Mouse (Mus musculus): Measurements from ENCODE around the gene Syncrip. TPM values are rescaled to one million over a fixed set of nuclear protein-coding genes. Genes with fewer than 3 reads are reported as not detected.
A peak's percentile ranks its signal among the peaks of the same experiment; 100 is the strongest.

Gene Syncrip
- polyA plus RNA-seq, 1 experiment from 2014 or later: 137 TPM

DNA sequence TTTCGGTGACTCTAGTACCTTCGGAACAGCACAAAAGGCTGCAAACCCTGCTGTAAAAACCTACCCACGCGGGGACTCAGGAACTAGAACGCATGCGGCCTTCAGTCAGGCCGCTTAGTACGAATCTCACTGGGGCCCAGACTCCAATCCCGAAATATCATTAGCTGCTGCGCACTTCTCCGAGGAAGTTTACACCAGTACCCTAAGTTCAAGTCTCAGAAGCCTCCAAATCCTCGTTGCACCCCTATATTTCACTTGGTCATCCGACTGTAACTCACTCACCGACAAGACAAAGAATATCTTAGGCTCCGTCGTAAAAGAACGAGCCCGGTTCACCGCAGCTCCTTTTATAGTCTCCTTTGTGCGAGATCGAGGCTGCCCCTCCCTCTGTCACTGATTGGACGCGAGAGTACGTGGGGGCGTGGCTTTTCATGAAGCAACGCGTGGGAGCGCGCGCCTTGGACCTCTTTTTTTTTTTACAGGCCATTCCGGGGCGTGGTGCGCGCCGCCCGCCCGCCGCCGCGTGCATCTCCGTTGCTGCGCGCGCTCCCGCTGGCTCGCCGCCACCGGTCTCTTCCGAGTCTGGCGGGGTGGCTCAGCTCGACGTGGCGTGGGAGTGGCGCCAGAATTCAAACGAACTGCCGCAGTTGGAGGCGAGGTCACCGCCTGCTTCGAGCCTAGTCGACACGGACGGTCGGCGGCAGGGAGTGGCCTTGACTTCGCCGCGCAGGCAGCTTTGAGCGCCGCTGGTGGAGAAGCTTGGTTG lies 40.4 kb upstream of the Syncrip start:
- peak overlapping the region; percentile 52 for H3K4me2 ChIP-seq (replicated peaks; ENCODE audit: low read depth, low read length)
- no peaks in the 10 kb centered on the region for H3K4me1 ChIP-seq (replicated peaks; ENCODE audit: control insufficient read depth, insufficient read depth, low read length)
- peak overlapping the region; percentile 89 for H3K27ac ChIP-seq (ENCODE audit: low read depth, low read length)
- WGBS: under 1% methylated on average over 69 of the region's 69 CpGs
- no peaks in the 10 kb centered on the region for H3K36me3 ChIP-seq (ENCODE audit: control insufficient read depth, insufficient read depth, low read length)
- ATAC-seq (ENCODE audit: low FRiP score): peak; percentile 89
- H3K9me3 ChIP-seq (ENCODE audit: control insufficient read depth, low read length): no peaks in the 10 kb centered on the region
- H3K4me3 ChIP-seq (ENCODE audit: low read depth, low read length): peak overlapping the region; percentile 76
- no peaks in the 10 kb centered on the region for H3K27me3 ChIP-seq (ENCODE audit: control insufficient read depth, insufficient read depth, low read length)
- peak; percentile 99 for DNase-seq (ENCODE audit: low spot score)
- peak overlapping the region; percentile 98 for H3K9ac ChIP-seq (ENCODE audit: low read depth, low read length)

- peak; percentile 36 for DNase-seq (ENCODE audit: low spot score)
Observed at GRCm38 (mm10) chr9:88521961-88522568, 39.7 kb upstream of the Syncrip start.

DNA sequence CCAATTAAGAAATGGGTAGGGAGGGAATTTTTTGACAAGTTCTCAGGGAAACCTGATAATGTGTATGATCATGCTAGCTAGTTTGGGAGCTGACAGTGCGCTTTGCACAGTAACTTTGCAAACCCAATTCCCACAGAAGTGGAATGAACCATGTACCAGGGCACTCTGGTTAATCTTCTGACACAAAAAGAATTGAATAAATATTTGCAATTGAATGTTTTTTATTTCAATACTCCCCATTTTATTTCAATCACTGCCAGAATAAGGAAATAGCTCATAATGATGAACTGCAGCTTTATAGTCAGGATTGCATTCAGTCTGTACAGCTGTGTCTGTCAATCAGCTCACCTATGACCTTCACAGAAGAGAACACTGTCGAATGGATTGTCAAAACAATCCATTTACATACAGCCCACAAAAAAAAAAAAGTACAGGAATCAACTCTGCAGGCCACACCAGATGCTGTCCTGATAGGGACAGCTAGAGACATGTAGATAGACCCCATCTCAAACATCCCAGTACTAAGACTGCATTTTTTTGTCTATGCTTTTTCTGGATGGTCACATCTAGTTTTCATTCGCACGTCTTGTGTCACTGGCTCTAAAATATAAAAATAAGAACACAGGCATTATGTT lies 38.6 kb upstream of the Syncrip start:
- H3K4me2 ChIP-seq (replicated peaks; ENCODE audit: low read depth, low read length): peak overlapping the region; percentile 56
- 25% methylated on average over 4 of the region's 4 CpGs for WGBS
- H3K9me3 ChIP-seq (ENCODE audit: control insufficient read depth, low read length): no peaks in the 10 kb centered on the region
- peak overlapping the region; percentile 36; the same call in 1 of the 2 replicates for H3K27ac ChIP-seq (ENCODE audit: low read depth, low read length)
- 0 out of 2 replicates have a peak overlapping the region, but pooled peaks have one; percentile 23 for H3K9ac ChIP-seq (ENCODE audit: low read depth, low read length)
- no peaks in the 10 kb centered on the region for H3K4me1 ChIP-seq (replicated peaks; ENCODE audit: control insufficient read depth, insufficient read depth, low read length)
- ATAC-seq (ENCODE audit: low FRiP score) (no peak), DNase-seq (ENCODE audit: low spot score) (peak; percentile 10)
- no peaks in the 10 kb centered on the region for H3K36me3 ChIP-seq (ENCODE audit: control insufficient read depth, insufficient read depth, low read length)
- no peaks in the 10 kb centered on the region for H3K27me3 ChIP-seq (ENCODE audit: control insufficient read depth, insufficient read depth, low read length)
- H3K4me3 ChIP-seq (ENCODE audit: low read depth, low read length): peak overlapping the region; percentile 76

More at GRCm38 (mm10) chr9:88521961-88522568, 39.7 kb upstream of the Syncrip start:
- no peak for ATAC-seq (ENCODE audit: low FRiP score)
- Histone ChIP-seq H3K4me3 (ENCODE audit: low read depth, low read length) (peak overlapping the region; percentile 76), H3K36me3 (ENCODE audit: control insufficient read depth, insufficient read depth, low read length) (no peaks in the 10 kb centered on the region), H3K27ac (ENCODE audit: low read depth, low read length) (peak overlapping the region; percentile 89), H3K4me2 (replicated peaks; ENCODE audit: low read depth, low read length) (peak overlapping the region; percentile 56), H3K4me1 (replicated peaks; ENCODE audit: control insufficient read depth, insufficient read depth, low read length) (no peaks in the 10 kb centered on the region), H3K9ac (ENCODE audit: low read depth, low read length) (peak overlapping the region; percentile 98), H3K9me3 (ENCODE audit: control insufficient read depth, low read length) (no peaks in the 10 kb centered on the region), H3K27me3 (ENCODE audit: control insufficient read depth, insufficient read depth, low read length) (no peaks in the 10 kb centered on the region)
- WGBS: under 1% methylated on average over 10 of the region's 10 CpGs

DNA sequence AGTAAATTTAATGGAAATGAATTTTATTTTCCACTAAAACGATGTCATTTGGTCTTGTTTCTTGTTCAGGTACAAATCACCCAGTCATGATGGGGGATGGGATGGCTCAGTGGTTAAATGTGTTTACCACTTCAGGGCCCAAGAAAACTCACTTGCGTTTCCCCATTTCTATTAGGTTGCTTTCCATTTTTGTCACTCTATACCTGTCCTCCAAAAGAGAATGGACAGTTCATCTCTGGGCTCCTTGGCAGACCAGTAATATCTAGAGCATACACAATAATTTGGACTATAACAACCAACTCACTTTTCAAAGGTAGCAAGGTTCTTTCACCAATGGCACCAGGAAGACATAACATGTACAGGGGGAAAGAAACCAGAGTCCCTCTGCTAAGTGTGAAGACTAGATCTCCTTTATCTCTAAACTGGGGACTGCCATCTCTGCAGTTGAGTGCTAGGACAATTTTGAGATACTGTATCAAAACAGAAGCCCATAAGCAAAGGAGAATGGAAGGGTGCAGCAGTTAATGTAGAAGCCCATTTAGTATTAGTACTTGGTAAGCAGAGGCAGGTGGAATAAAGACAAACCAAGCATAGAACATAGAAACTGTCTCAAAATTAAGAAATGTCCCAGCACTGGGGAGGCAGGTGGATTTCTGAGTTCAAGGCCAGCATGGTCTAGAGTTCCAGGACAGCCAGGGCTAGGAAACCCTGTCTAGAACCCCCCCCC lies 37.9 kb upstream of the Syncrip start:
- Histone ChIP-seq H3K9ac (ENCODE audit: low read depth, low read length) (no peak overlapping the region), H3K36me3 (ENCODE audit: control insufficient read depth, insufficient read depth, low read length) (no peaks in the 10 kb centered on the region), H3K27me3 (ENCODE audit: control insufficient read depth, insufficient read depth, low read length) (no peaks in the 10 kb centered on the region), H3K27ac (ENCODE audit: low read depth, low read length) (peak overlapping the region; percentile 36; the same call in 1 of the 2 replicates), H3K4me2 (replicated peaks; ENCODE audit: low read depth, low read length) (peak overlapping the region; percentile 56), H3K9me3 (ENCODE audit: control insufficient read depth, low read length) (no peaks in the 10 kb centered on the region), H3K4me1 (replicated peaks; ENCODE audit: control insufficient read depth, insufficient read depth, low read length) (no peaks in the 10 kb centered on the region), H3K4me3 (ENCODE audit: low read depth, low read length) (peak overlapping the region; percentile 76)
- DNase-seq (ENCODE audit: low spot score): peak; percentile 12
- ATAC-seq (ENCODE audit: low FRiP score): no peak
- WGBS: 28% methylated on average over 2 of the region's 2 CpGs

- no peak overlapping the region for H3K27ac ChIP-seq (ENCODE audit: low read depth, low read length)
- no peak overlapping the region for H3K4me3 ChIP-seq (ENCODE audit: low read depth, low read length)
- DNase-seq (ENCODE audit: low spot score): peak; percentile 4
Observed at GRCm38 (mm10) chr9:88519390-88520121, 37.2 kb upstream of the Syncrip start.

DNA sequence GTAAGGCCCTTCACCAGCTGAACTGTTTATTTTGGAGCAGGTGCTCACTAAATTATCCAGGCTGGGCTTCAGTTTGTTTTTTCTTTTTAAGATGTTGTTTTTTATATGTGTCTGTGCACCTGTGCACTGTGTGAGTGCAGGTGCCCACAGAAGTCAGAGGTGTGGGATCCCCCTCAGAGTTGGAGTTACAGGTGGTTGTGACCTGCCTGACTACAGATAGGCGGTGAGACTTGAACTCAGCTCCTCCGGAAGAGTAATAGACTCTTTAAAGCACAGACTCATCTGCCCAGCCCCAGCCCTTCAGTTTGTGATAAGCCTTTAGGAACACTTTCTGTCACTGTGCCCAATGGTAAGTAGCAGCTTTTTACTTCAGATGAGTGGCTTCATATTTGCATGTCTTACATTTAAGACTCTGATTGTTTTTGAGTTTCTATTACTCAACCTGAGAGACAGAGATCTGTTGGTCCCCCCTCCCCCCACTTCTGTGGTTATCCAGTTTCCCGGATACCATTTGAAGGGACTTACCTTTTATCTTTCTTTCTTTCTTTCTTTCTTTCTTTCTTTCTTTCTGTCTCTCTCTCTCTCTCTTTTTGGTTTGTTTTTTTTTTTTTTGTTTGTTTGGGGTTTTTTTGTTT lies 34.1 kb upstream of the Syncrip start:
- H3K9me3 ChIP-seq (ENCODE audit: control insufficient read depth, low read length): no peaks in the 10 kb centered on the region
- no peak overlapping the region for H3K4me2 ChIP-seq (replicated peaks; ENCODE audit: low read depth, low read length)
- H3K27me3 ChIP-seq (ENCODE audit: control insufficient read depth, insufficient read depth, low read length): no peaks in the 10 kb centered on the region
- no peak for ATAC-seq (ENCODE audit: low FRiP score)
- H3K4me3 ChIP-seq (ENCODE audit: low read depth, low read length): no peak overlapping the region
- no peak overlapping the region for H3K9ac ChIP-seq (ENCODE audit: low read depth, low read length)
- DNase-seq (ENCODE audit: low spot score): no peak
- H3K36me3 ChIP-seq (ENCODE audit: control insufficient read depth, insufficient read depth, low read length): no peaks in the 10 kb centered on the region
- H3K4me1 ChIP-seq (replicated peaks; ENCODE audit: control insufficient read depth, insufficient read depth, low read length): no peaks in the 10 kb centered on the region
- WGBS: 88% methylated on average over 3 of the region's 3 CpGs
- no peak overlapping the region for H3K27ac ChIP-seq (ENCODE audit: low read depth, low read length)

More at GRCm38 (mm10) chr9:88519390-88520121, 37.2 kb upstream of the Syncrip start:
- H3K4me2 ChIP-seq (replicated peaks; ENCODE audit: low read depth, low read length): no peak overlapping the region
- H3K9me3 ChIP-seq (ENCODE audit: control insufficient read depth, low read length): no peaks in the 10 kb centered on the region
- no peak for ATAC-seq (ENCODE audit: low FRiP score)
- H3K9ac ChIP-seq (ENCODE audit: low read depth, low read length): no peak overlapping the region
- H3K36me3 ChIP-seq (ENCODE audit: control insufficient read depth, insufficient read depth, low read length): no peaks in the 10 kb centered on the region
- no peaks in the 10 kb centered on the region for H3K4me1 ChIP-seq (replicated peaks; ENCODE audit: control insufficient read depth, insufficient read depth, low read length)
- H3K27me3 ChIP-seq (ENCODE audit: control insufficient read depth, insufficient read depth, low read length): no peaks in the 10 kb centered on the region

DNA sequence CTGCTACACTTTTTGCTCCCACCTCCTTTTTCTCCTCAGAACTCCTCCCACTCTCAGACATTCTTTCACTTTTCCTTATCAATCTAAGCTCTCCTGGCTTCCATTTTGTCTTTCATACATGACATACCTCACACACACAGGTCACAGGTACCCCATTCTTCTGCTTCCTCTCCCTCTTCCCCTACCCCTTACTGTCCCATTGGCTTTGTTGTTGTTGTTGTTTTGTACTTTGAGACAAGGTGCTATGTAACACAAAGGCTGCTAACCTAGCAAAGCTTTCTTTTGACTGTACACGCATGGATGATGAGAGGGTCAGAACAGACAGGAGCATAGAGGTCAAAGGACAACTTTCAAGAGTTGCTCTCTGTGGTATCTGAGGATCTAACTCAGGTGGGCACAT lies 33.2 kb upstream of the Syncrip start:
- ATAC-seq (ENCODE audit: low FRiP score): no peak
- Histone ChIP-seq H3K36me3 (ENCODE audit: control insufficient read depth, insufficient read depth, low read length) (no peaks in the 10 kb centered on the region), H3K27me3 (ENCODE audit: control insufficient read depth, insufficient read depth, low read length) (no peaks in the 10 kb centered on the region), H3K9ac (ENCODE audit: low read depth, low read length) (no peak overlapping the region), H3K4me1 (replicated peaks; ENCODE audit: control insufficient read depth, insufficient read depth, low read length) (no peaks in the 10 kb centered on the region), H3K4me3 (ENCODE audit: low read depth, low read length) (no peak overlapping the region), H3K9me3 (ENCODE audit: control insufficient read depth, low read length) (no peaks in the 10 kb centered on the region), H3K4me2 (replicated peaks; ENCODE audit: low read depth, low read length) (no peak overlapping the region), H3K27ac (ENCODE audit: low read depth, low read length) (no peak overlapping the region)
- DNase-seq (ENCODE audit: low spot score): no peak
- WGBS: 86% methylated on average over 1 of the region's 1 CpGs

All from hindbrain, embryonic 11.5 days (tissue).